Mouse (Mus musculus): ENCODE data around the gene Tgm4.

- TF ChIP-seq POLR2A (IDR thresholded peaks at IDR 0.05; ENCODE audit: low read depth, low read length) (no peak), CTCF (IDR thresholded peaks at IDR 0.05; ENCODE audit: extremely low read depth, insufficient read depth, insufficient read length, insufficient replicate concordance) (no peak)
Observed at GRCm38 (mm10) chr9:123021636-123022379, 12.7 kb upstream of the Tgm4 start.

Measured in spleen, adult 2 months (tissue).